Mouse (Mus musculus): Measurements from ENCODE around the gene Samm50. TPM values are rescaled to one million over a fixed set of nuclear protein-coding genes. Genes with fewer than 3 reads are reported as not detected.

The Samm50 gene
- polyA plus RNA-seq, 1 experiment from 2014 or later: 94.5 TPM

Other genes starting within 250 kb of the Samm50 start
- 0.22 and 0.32 TPM in 2 replicates for gene Efcab6, start 126.9 kb upstream of the Samm50 start, polyA plus RNA-seq (2016; fragmentation: Nextera tagmentation; extraction: Ambion mirVana)
- gene Sult4a1, start 86.5 kb upstream of the Samm50 start, polyA plus RNA-seq (2016; fragmentation: Nextera tagmentation; extraction: Ambion mirVana): 12.0 and 14.8 TPM in 2 replicates
- gene Pnpla5, start 69.1 kb upstream of the Samm50 start, polyA plus RNA-seq (2016; fragmentation: Nextera tagmentation; extraction: Ambion mirVana): not detected in 2 replicates
- gene Pnpla3, start 24.4 kb upstream of the Samm50 start, polyA plus RNA-seq (2016; fragmentation: Nextera tagmentation; extraction: Ambion mirVana): 0.88 and 1.1 TPM in 2 replicates
- 7.1 and 7.6 TPM in 2 replicates for gene Parvb, start 39.8 kb downstream of the Samm50 start, polyA plus RNA-seq (2016; fragmentation: Nextera tagmentation; extraction: Ambion mirVana)
- gene Parvg, start 131.8 kb downstream of the Samm50 start, polyA plus RNA-seq (2016; fragmentation: Nextera tagmentation; extraction: Ambion mirVana): 1.1 TPM in 2 replicates

Data from hindbrain, embryonic 10.5 days (tissue).